Mouse (Mus musculus) E14TG2a.4 (cell line): ENCODE measurements around the gene Il27ra.
A peak's percentile ranks its signal among the peaks of the same experiment; 100 is the strongest.

ENCODE experiments used
- H3K27me3 ChIP-seq: 2 replicates; pipeline ENCODE4 v1.6.1; 2014; ENCODE audit warnings: low read length, control low read depth; ENCODE audit not compliant: insufficient read depth
- H3K36me3 ChIP-seq: 2 replicates; pipeline ENCODE4 v1.6.1; 2014; ENCODE audit warnings: low read length, control low read depth; ENCODE audit not compliant: insufficient read depth
- H3K4me1 ChIP-seq: replicated peaks from 2 replicates; pipeline ENCODE4 v1.6.1; 2014; ENCODE audit warnings: low read depth, low read length, control low read depth
- H3K4me3 ChIP-seq: replicated peaks from 2 replicates; pipeline ENCODE4 v1.5.1; 2014; ENCODE audit warnings: mild to moderate bottlenecking, low read length
- H3K9me3 ChIP-seq: 2 replicates; pipeline ENCODE4 v1.6.1; 2014; ENCODE audit warnings: low read length, control low read depth
- CTCF ChIP-seq: conservative IDR thresholded peaks from 2 replicates; pipeline ENCODE4 v1.5.1; 2014; ENCODE audit warnings: low read length
- NANOG ChIP-seq: IDR thresholded peaks from 2 replicates; pipeline ENCODE4 v1.6.1; 2014; ENCODE audit warnings: borderline replicate concordance, low read length, mixed read lengths
- POU5F1 ChIP-seq: IDR thresholded peaks from 2 replicates; pipeline ENCODE4 v1.6.1; 2014; ENCODE audit warnings: low read length, borderline replicate concordance

Il27ra gene

DNA sequence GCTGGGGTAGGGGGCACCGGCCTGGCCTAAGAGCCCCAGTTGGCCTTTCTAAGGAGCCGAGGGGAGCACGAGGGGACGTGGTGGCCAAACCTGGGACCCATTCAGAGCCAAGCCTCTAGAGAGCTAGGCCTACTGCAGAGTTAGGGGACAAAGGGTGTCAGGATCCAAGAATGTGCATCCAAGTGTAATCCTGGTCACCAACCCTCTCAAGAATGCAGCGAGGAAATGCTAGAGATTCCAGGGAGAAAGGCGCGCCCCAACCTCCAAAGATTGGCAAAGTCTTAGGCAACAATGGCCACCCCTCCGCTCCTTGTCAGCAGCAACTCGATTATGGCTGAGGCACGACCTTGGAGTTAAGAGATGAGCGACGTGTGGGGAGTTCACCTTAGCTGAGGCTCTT is 20.8 kb downstream of the Il27ra start:
- Histone ChIP-seq H3K36me3 (no peaks in the 10 kb centered on the region), H3K27me3 (peaks cover 21% of the 10 kb centered on the region), H3K4me3 (peak overlapping the region; percentile 63; the same call in 1 of the 2 replicates), H3K4me1 (peaks cover 68% of the 10 kb centered on the region), H3K9me3 (no peaks in the 10 kb centered on the region)
- no peak for TF ChIP-seq CTCF
- no peak for TF ChIP-seq POU5F1
- TF ChIP-seq NANOG: no peak

GRCm38 (mm10) chr8:84021096-84021495 is 21.3 kb downstream of the Il27ra start, which contains the start of gene Palm3:
Gene Palm3, plus strand, starts transcription at chr8:84021471.
- H3K9me3 ChIP-seq: peaks cover under 1% of the 10 kb centered on the region; the same call in 1 of the 2 replicates
- H3K27me3 ChIP-seq: peaks cover 21% of the 10 kb centered on the region
- H3K36me3 ChIP-seq: no peaks in the 10 kb centered on the region
- H3K4me3 ChIP-seq: peak within 1 kb of the TSS; percentile 63
- peaks cover 63% of the 10 kb centered on the region for H3K4me1 ChIP-seq
- TF ChIP-seq POU5F1 (no peak), NANOG (no peak), CTCF (no peak)

GRCm38 (mm10) chr8:84019738-84020137 is 22.7 kb downstream of the Il27ra start:
- peaks cover 21% of the 10 kb centered on the region for H3K27me3 ChIP-seq
- H3K4me1 ChIP-seq: peaks cover 52% of the 10 kb centered on the region
- TF ChIP-seq NANOG: no peak
- TF ChIP-seq POU5F1: no peak
- TF ChIP-seq CTCF: no peak
- H3K36me3 ChIP-seq: no peaks in the 10 kb centered on the region
- H3K4me3 ChIP-seq: no peak overlapping the region
- peaks cover 4% of the 10 kb centered on the region for H3K9me3 ChIP-seq

GRCm38 (mm10) chr8:84015833-84016232 is 26.6 kb downstream of the Il27ra start:
- no peak overlapping the region for H3K4me3 ChIP-seq
- H3K36me3 ChIP-seq: no peaks in the 10 kb centered on the region
- TF ChIP-seq CTCF: peak; percentile 23
- no peak for TF ChIP-seq NANOG
- H3K9me3 ChIP-seq: peaks cover 4% of the 10 kb centered on the region
- H3K27me3 ChIP-seq: peaks cover 50% of the 10 kb centered on the region
- H3K4me1 ChIP-seq: peaks cover 34% of the 10 kb centered on the region

DNA sequence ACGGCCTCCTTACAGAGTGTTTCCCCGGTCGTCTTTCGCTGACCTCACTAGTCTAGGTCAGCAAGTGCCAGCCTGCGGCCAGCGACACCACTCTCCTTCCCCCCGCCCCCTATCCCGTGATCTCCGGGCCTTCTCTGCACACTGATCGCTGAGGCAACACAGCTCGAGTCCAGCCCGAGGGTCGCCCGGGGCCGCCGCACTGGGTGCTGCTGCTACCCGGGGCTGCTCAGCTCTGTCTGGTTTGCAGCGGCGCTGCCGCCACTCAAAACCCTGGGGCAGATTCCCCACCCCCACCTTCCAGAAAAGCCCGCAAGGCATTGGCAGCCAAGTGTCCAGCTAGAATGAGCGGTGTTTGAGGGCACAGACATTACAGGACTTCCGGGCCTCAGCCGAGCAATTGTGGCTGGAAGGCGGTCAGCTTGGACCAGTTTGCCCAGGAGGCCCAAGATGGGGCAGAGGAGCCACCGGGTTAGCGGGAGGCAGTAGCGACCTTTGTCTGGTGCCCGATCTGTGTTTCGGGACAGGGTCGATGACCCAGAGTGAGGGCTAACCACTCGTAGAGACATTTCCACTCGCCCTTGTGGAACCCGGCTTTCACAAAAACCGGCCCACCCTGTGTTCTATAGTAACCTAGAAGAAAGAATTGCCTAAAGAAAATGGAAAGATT is 29.8 kb downstream of the Il27ra start:
- peak overlapping the region; percentile 82 for H3K4me3 ChIP-seq
- TF ChIP-seq POU5F1: no peak
- peaks cover 4% of the 10 kb centered on the region for H3K9me3 ChIP-seq
- peaks cover 47% of the 10 kb centered on the region for H3K4me1 ChIP-seq
- no peaks in the 10 kb centered on the region for H3K36me3 ChIP-seq
- peaks cover 43% of the 10 kb centered on the region for H3K27me3 ChIP-seq

DNA sequence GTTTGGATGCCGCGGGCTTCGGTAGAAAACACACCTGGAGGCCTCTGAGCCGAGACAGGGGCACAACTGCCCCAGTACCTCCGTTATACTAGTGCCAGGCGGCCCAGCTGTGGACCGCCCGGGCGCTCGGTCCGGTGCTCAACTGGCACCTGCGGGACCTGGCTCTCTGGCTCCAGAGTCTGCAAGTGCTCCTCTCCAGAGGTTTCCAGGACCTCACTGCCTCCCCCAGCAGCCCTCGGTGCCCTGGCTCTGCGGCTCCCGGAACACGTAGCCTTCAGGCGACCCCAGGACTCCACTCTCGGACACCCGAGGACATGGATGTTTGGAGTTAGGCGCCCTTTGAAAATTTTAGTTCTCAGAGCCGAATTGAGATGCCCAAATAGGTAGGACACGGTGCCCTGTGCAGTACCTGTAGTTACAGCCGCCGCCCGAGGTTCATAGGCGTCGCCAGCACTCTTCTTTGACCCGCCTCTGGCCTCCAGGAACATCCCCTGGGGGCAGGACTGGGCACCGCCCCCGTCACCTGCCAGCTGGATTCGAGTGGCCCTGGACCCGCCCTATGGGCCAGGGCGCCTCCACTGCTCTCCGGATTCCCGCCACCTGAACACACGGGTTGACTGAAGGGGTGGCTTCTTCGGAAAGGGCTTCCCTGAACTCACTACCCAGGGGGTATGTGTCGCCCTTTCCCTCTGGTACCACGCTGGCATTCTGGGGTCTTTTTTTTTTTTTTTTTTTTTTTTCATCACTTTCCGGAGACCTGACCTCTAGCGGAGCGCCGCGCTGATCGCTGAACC is 30.5 kb downstream of the Il27ra start, which contains the start of gene 2210011C24Rik:
Gene 2210011C24Rik, minus strand, starts transcription at position 467 of the 794 bp plus-strand sequence.
- no peak for TF ChIP-seq CTCF

GRCm38 (mm10) chr8:84010625-84011611 is 31.5 kb downstream of the Il27ra start:
- Histone ChIP-seq H3K9me3 (peaks cover 2% of the 10 kb centered on the region), H3K4me1 (peaks cover 54% of the 10 kb centered on the region), H3K27me3 (peaks cover 39% of the 10 kb centered on the region), H3K36me3 (no peaks in the 10 kb centered on the region), H3K4me3 (peak overlapping the region; percentile 82)
- no peak for TF ChIP-seq POU5F1
- TF ChIP-seq NANOG: no peak
- no peak for TF ChIP-seq CTCF

More for the DNA sequence above, 30.5 kb downstream of the Il27ra start, which contains the start of gene 2210011C24Rik:
- Histone ChIP-seq H3K9me3 (peaks cover 4% of the 10 kb centered on the region), H3K4me1 (peaks cover 54% of the 10 kb centered on the region), H3K27me3 (peaks cover 39% of the 10 kb centered on the region), H3K4me3 (peak within 1 kb of the TSS; percentile 82), H3K36me3 (no peaks in the 10 kb centered on the region)

- Histone ChIP-seq H3K36me3 (no peaks in the 10 kb centered on the region), H3K27me3 (peaks cover 39% of the 10 kb centered on the region), H3K4me1 (peaks cover 61% of the 10 kb centered on the region), H3K4me3 (peak overlapping the region; percentile 82), H3K9me3 (no peaks in the 10 kb centered on the region)
- TF ChIP-seq NANOG (no peak), POU5F1 (no peak), CTCF (peak; percentile 48)
Measured at GRCm38 (mm10) chr8:84009876-84010275, 32.5 kb downstream of the Il27ra start.
